Mouse (Mus musculus) neural tube, embryonic 11.5 days (tissue): ENCODE results near the gene Lemd2. TPM values are rescaled to one million over a fixed set of nuclear protein-coding genes. Genes with fewer than 3 reads are reported as not detected.

Source experiments
- ATAC-seq: fragments of 200-750 bp; cut with Nextera tagmentation; 2 replicates; pipeline ENCODE4 v1.8.0; 2017; ENCODE audit warnings: moderate number of reproducible peaks, mild to moderate bottlenecking, moderate TSS enrichment, moderate library complexity; ENCODE audit not compliant: insufficient read depth, low FRiP score, low TSS enrichment
- DNase-seq: peaks from one replicate; pipeline ENCODE4 v3.0.0-alpha.2; 2015; ENCODE audit warnings: low spot score
- H3K27ac ChIP-seq: fragments of 300-500 bp; sonication (generic); 2 replicates; pipeline ENCODE4 v1.5.1; 2014; ENCODE audit warnings: low read depth, mild to moderate bottlenecking, low read length
- H3K27me3 ChIP-seq: fragments of 300-500 bp; sonication (generic); 2 replicates; pipeline ENCODE4 v1.6.1; 2014; ENCODE audit warnings: mild to moderate bottlenecking, low read length, mixed read lengths; ENCODE audit not compliant: control insufficient read depth, insufficient read depth
- H3K36me3 ChIP-seq: fragments of 300-500 bp; sonication (generic); 2 replicates; pipeline ENCODE4 v1.6.1; 2014; ENCODE audit warnings: mild to moderate bottlenecking, low read length, moderate library complexity, mixed read lengths; ENCODE audit not compliant: control insufficient read depth, insufficient read depth
- H3K4me1 ChIP-seq: fragments of 300-500 bp; sonication (generic); 2 replicates; pipeline ENCODE4 v1.6.1; 2014; ENCODE audit warnings: low read length, mixed read lengths; ENCODE audit not compliant: control insufficient read depth, insufficient read depth
- H3K4me2 ChIP-seq: fragments of 300-500 bp; sonication (generic); 2 replicates; pipeline ENCODE4 v1.6.1; 2014; ENCODE audit warnings: low read depth, mild to moderate bottlenecking, moderate library complexity
- H3K4me3 ChIP-seq: fragments of 300-500 bp; sonication (generic); 2 replicates; pipeline ENCODE4 v1.5.1; 2014; ENCODE audit warnings: low read depth, low read length
- H3K9ac ChIP-seq: fragments of 300-500 bp; sonication (generic); 2 replicates; pipeline ENCODE4 v1.6.1; 2014; ENCODE audit warnings: mild to moderate bottlenecking, low read length
- H3K9me3 ChIP-seq: fragments of 300-500 bp; sonication (generic); 2 replicates; pipeline ENCODE4 v1.6.1; 2016; ENCODE audit warnings: low read length; ENCODE audit not compliant: control insufficient read depth
- WGBS: fragments of 180-500 bp; shearing (Covaris S2); extraction: QIAGEN DNeasy Blood & Tissue Kit; methylation state at CpG from one replicate; pipeline ENCODE4 v1.1.7; 2014; 5-methylcytosine and 5-hydroxymethylcytosine counted together
- polyA plus RNA-seq: library from polyadenylated mRNA; unstranded; fragments of >200 nt; fragmentation: Nextera tagmentation; extraction: Ambion mirVana; gene quantifications from 2 replicates; pipeline ENCODE4 v1.2.1, GENCODE M21; 2014

Gene Lemd2
- polyA plus RNA-seq, 1 experiment from 2014 or later = 15.9 TPM

DNA sequence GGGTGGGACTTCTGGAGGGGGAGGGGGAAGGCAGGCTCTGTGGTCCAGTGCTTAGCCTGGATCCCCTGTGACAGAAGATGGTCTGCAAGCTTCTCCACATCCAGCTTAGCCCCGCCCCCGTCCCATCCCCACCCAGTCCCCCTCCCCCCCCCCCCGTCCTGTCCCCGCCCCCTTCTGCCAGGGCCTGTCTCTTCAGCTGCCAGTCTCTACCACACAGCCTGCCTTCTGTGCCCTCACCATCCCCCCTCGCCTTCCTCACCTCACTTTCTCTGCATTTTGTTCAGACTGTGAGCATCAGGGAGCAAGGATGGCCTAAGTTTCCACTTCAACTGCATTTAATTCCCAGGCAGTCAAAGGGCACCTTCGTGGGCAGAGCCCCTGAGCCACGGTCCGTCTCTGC lies 14.1 kb upstream of the Lemd2 start:
- no peaks in the 10 kb centered on the region for H3K27me3 ChIP-seq
- no peaks in the 10 kb centered on the region for H3K9me3 ChIP-seq
- WGBS = 43% methylated on average over 7 of the region's 8 CpGs
- H3K4me2 ChIP-seq = no peak overlapping the region
- no peak for DNase-seq
- 0 out of 2 replicates have a peak, but pooled peaks cover 3% of the 10 kb centered on the region for H3K4me1 ChIP-seq
- no peaks in the 10 kb centered on the region for H3K36me3 ChIP-seq
- no peak overlapping the region for H3K4me3 ChIP-seq
- H3K9ac ChIP-seq = no peak overlapping the region
- no peak for ATAC-seq
- H3K27ac ChIP-seq = no peak overlapping the region

GRCm38 (mm10) chr17:27212768-27213525 lies 8.7 kb upstream of the Lemd2 start:
- Histone ChIP-seq H3K4me1 (peaks cover 12% of the 10 kb centered on the region), H3K4me3 (no peak overlapping the region), H3K27me3 (no peaks in the 10 kb centered on the region), H3K36me3 (no peaks in the 10 kb centered on the region; the same call in 1 of the 2 replicates), H3K9ac (no peak overlapping the region), H3K9me3 (no peaks in the 10 kb centered on the region), H3K4me2 (no peak overlapping the region), H3K27ac (no peak overlapping the region)
- WGBS = 7% methylated on average over 11 of the region's 11 CpGs
- DNase-seq = peak; percentile 76
- 0 out of 2 replicates have a peak, but pooled peaks have one; percentile 50 for ATAC-seq

DNA sequence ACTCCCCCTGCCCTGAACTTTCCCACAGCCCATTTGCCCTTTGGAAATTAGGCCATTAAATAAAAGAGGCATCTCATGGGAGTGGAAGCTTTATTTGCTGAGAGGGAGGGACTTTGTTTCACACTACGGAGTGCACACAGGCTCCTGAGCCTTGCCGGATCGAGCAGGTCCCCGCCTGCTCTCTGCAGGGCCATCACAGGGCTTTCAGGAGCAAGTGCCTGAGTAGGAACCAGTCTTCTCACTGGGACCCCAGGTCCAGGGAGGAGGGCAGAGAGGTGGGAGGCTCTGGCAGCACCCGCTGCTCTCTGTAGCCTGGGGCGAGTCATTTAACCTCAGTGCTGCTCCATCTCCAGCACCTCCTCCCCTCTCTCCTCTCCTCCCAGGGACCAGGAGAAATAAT lies 7.7 kb upstream of the Lemd2 start:
- Histone ChIP-seq H3K4me2 (no peak overlapping the region), H3K27ac (0 out of 2 replicates have a peak overlapping the region, but pooled peaks have one; percentile 27), H3K27me3 (no peaks in the 10 kb centered on the region), H3K9me3 (no peaks in the 10 kb centered on the region), H3K36me3 (no peaks in the 10 kb centered on the region; the same call in 1 of the 2 replicates), H3K4me1 (peaks cover 18% of the 10 kb centered on the region), H3K9ac (no peak overlapping the region; the same call in none of the 2 replicates), H3K4me3 (no peak overlapping the region)
- ATAC-seq (no peak), DNase-seq (no peak)
- 23% methylated on average over 6 of the region's 6 CpGs for WGBS

DNA sequence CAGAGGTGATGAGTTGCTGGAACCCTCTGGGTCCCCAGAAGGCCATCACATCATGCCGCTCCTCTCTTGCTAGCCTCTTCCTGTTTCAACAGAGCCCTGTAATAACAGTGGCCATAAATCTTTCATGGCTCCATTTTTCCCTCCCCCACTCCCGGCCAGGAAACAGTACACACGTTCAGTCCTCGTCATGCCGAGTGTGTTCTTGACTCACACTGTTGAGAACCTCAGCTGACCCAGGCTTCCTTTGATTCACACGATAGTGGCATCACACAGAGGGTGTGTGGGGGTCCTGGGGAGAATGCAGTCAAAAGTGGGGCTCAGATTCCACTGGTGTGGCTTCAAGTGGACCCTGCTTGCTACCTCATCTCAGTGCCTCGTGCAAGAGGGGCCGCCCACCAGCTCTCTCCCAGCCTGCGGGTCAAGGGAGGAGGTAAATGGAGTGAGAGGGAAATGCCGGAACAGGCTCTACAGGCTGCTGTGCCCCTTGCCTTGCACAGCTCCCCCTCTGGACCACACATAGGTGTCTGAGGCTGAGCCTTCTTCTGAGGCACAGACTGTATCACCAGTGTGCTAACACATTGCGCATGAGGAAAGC lies 2.9 kb upstream of the Lemd2 start:
- H3K36me3 ChIP-seq = no peaks in the 10 kb centered on the region; the same call in 1 of the 2 replicates
- H3K27me3 ChIP-seq = no peaks in the 10 kb centered on the region
- ATAC-seq (no peak), DNase-seq (peak; percentile 49)
- H3K9me3 ChIP-seq = no peaks in the 10 kb centered on the region
- H3K9ac ChIP-seq = peak overlapping the region; percentile 26; the same call in 1 of the 2 replicates
- H3K4me3 ChIP-seq = no peak overlapping the region
- peak overlapping the region; percentile 7; the same call in 1 of the 2 replicates for H3K4me2 ChIP-seq
- H3K4me1 ChIP-seq = peaks cover 31% of the 10 kb centered on the region
- 35% methylated on average over 11 of the region's 11 CpGs for WGBS
- H3K27ac ChIP-seq = peak overlapping the region; percentile 77

DNA sequence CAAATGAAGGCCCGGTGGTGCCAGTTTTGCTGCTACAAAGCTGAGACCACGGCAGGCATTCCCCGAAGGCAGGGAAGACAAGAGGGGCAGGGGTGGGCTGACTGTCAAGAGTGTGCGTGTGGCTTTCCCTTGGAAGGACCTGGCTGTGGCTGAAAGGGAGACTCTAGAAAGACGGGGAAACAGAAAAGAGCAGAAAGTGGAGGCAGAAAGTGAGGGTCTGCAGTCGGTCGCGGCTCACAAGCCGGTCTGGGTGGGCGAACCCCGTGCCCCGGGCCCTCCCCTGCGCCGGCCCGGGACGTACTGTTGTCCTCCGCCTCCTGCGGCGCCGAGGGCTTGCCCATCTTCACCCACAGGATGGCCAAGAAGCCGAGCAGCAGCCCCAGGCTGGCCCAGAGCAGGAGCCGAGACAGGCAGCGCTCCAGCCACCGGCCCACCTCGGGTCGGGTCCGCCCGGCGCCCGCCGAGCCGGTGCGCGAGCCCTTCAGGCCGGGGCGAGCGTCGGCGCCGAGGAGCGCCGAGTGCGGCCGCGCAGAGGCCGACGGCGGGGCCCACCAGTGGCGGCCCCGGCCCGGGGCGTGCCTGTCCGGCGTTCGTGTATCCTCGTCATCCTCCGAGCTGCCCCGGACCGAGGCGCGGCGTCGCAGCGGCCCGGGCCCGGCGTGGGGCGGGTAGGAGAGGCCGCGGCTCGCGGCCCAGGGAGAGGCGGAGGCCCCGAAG lies 753 bp downstream of the Lemd2 start:
- peaks cover 2% of the 10 kb centered on the region for H3K36me3 ChIP-seq
- peak overlapping the region; percentile 90 for H3K4me2 ChIP-seq
- peak; percentile 58 for DNase-seq
- H3K9me3 ChIP-seq = no peaks in the 10 kb centered on the region
- ATAC-seq = peak; percentile 26; the same call in 1 of the 2 replicates
- no peaks in the 10 kb centered on the region for H3K27me3 ChIP-seq
- H3K9ac ChIP-seq = peak overlapping the region; percentile 98
- H3K27ac ChIP-seq = peak overlapping the region; percentile 97
- H3K4me3 ChIP-seq = peak overlapping the region; percentile 91
- under 1% methylated on average over 71 of the region's 74 CpGs for WGBS
- H3K4me1 ChIP-seq = peaks cover 42% of the 10 kb centered on the region

DNA sequence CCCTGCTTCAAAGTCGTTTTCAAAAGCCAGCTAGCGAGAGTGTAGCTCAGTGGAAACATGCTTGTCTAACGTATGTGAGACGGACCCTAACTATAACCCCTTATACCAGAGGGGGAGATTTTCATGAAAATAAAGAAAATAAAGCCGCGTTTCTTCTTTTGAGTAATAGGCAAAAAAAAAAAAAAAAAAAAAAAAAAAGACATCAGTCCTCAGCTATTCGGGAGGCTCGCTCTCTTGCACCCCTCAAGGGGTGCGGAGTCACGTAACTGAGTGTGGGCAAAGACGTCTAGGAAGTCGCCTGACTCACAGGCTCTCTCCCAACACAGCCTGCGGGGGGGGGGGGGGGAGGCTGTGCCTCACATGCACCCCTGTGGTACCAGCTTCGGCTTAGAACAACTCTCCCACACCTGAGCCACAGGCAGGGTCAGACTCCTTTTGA lies 1.3 kb downstream of the Lemd2 start:
- DNase-seq (no peak), ATAC-seq (no peak)
- Histone ChIP-seq H3K27ac (peak overlapping the region; percentile 97; the same call in 1 of the 2 replicates), H3K4me1 (peaks cover 42% of the 10 kb centered on the region), H3K4me2 (peak overlapping the region; percentile 90), H3K36me3 (peaks cover 2% of the 10 kb centered on the region), H3K9me3 (no peaks in the 10 kb centered on the region), H3K27me3 (no peaks in the 10 kb centered on the region), H3K4me3 (peak overlapping the region; percentile 91), H3K9ac (peak overlapping the region; percentile 98)
- WGBS = 54% methylated on average over 13 of the region's 14 CpGs

DNA sequence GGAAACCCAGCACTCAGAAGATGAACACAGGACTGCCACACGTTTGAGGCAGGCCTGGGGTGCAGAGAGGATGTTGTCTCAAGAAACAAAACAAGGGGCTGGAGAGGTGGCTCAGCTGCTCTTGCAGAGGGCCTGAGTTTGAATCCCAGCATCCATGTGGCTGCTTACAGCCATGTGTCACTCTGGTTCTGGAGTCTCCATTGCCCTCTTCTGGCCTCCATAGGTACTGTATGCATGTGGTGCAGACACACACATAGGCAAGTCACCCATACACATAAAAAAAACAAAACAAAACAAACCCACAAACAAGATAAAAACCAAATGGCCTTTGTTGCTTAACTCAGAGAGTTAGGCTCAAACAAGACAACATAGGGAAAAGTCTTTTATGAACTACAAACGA lies 2.3 kb downstream of the Lemd2 start:
- H3K27ac ChIP-seq = no peak overlapping the region
- DNase-seq (no peak), ATAC-seq (no peak)
- no peaks in the 10 kb centered on the region for H3K9me3 ChIP-seq
- H3K4me2 ChIP-seq = no peak overlapping the region
- no peak overlapping the region for H3K9ac ChIP-seq
- peaks cover 33% of the 10 kb centered on the region for H3K4me1 ChIP-seq
- 71% methylated on average over 2 of the region's 2 CpGs for WGBS
- H3K27me3 ChIP-seq = no peaks in the 10 kb centered on the region
- H3K4me3 ChIP-seq = no peak overlapping the region
- H3K36me3 ChIP-seq = peaks cover 6% of the 10 kb centered on the region

GRCm38 (mm10) chr17:27200801-27201200 lies 3.5 kb downstream of the Lemd2 start:
- Histone ChIP-seq H3K36me3 (peaks cover 6% of the 10 kb centered on the region), H3K9ac (no peak overlapping the region), H3K27ac (no peak overlapping the region), H3K4me2 (no peak overlapping the region), H3K27me3 (no peaks in the 10 kb centered on the region), H3K4me1 (peaks cover 22% of the 10 kb centered on the region), H3K9me3 (no peaks in the 10 kb centered on the region), H3K4me3 (no peak overlapping the region)
- ATAC-seq (no peak), DNase-seq (no peak)
- WGBS = 19% methylated on average over 11 of the region's 11 CpGs
